Mouse (Mus musculus): Measurements from ENCODE around the gene Coro1c. TPM values are rescaled to one million over a fixed set of nuclear protein-coding genes. Genes with fewer than 3 reads are reported as not detected.

The Coro1c gene
- total and polyA plus RNA-seq, 3 experiments: 66.1 to 87.4 (median 69.9) TPM

- H3K27ac ChIP-seq (ENCODE audit: insufficient read depth, low read depth): no peak overlapping the region
These were observed 47.1 kb upstream of the Coro1c start for GRCm38 (mm10) chr5:113955691-113956090.

GRCm38 (mm10) chr5:113955281-113955680 lies 46.7 kb upstream of the Coro1c start:
- in situ Hi-C loops (cut with MboI; ENCODE audit: low pct_ligation_motif_present, low pct_unique_long_range_greater_than_20kb, low sequenced_read_pairs): loop anchor here (5.0 kb wide), 1 partner anchor 97 kb away; no protein-coding TSS in a partner anchor
- no peak for DNase-seq (ENCODE audit: extremely low read depth)
- dilution Hi-C loops (cut with MboI; ENCODE audit: extremely low pct_ligation_motif_present, extremely low pct_unique_long_range_greater_than_20kb, low sequenced_read_pairs): no loop called here
- H3K27ac ChIP-seq (ENCODE audit: insufficient read depth, low read depth): no peak overlapping the region
- no peak for TF ChIP-seq ELF1 (IDR thresholded peaks at IDR 0.05; ENCODE audit: low read depth, low read length)
- TF ChIP-seq MXI1 (IDR thresholded peaks at IDR 0.05; ENCODE audit: low read depth, low read length): no peak
- TF ChIP-seq SIN3A (IDR thresholded peaks at IDR 0.05; ENCODE audit: low read length): no peak
- TF ChIP-seq MAFK (IDR thresholded peaks at IDR 0.05; ENCODE audit: insufficient replicate concordance, low read length): no peak
- no peak for TF ChIP-seq MAZ (IDR thresholded peaks at IDR 0.05; ENCODE audit: low read depth, low read length)
- no peak for TF ChIP-seq HCFC1 (IDR thresholded peaks at IDR 0.05; ENCODE audit: low read depth, low read length)
- no peak for TF ChIP-seq JUN (IDR thresholded peaks at IDR 0.05; ENCODE audit: insufficient read depth, low read depth, low read length)
- no peak for TF ChIP-seq UBTF (IDR thresholded peaks at IDR 0.05; ENCODE audit: low read depth, low read length)
- no peak for TF ChIP-seq MEF2A (IDR thresholded peaks at IDR 0.05; ENCODE audit: borderline replicate concordance, low read depth, low read length)
- TF ChIP-seq CHD1 (IDR thresholded peaks at IDR 0.05; ENCODE audit: low read depth, low read length): no peak
- no peak for TF ChIP-seq NRF1 (IDR thresholded peaks at IDR 0.05; ENCODE audit: low read depth, low read length)
- no peak overlapping the region for H3K9ac ChIP-seq (ENCODE audit: insufficient read depth, low read depth)
- peaks cover 51 to 86% of the 10 kb centered on the region in 2 experiments for H3K36me3 ChIP-seq (replicated peaks in 1 of 2; ENCODE audit: control insufficient read depth in 1 of 2, insufficient read depth in 1 of 2, low read length in 1 of 2)
- H3K27me3 ChIP-seq (replicated peaks): no peaks in the 10 kb centered on the region
- H3K79me2 ChIP-seq (replicated peaks; ENCODE audit: control insufficient read depth, extremely low read depth, insufficient read depth, poor library complexity, severe bottlenecking): no peaks in the 10 kb centered on the region
- no peak overlapping the region for H3K4me3 ChIP-seq (replicated peaks in 1 of 3; ENCODE audit: low read depth in 2 of 3, low read length in 2 of 3, poor library complexity in 1 of 3)
- no peaks in the 10 kb centered on the region for H3K4me1 ChIP-seq (ENCODE audit: control insufficient read depth in 1 of 2, insufficient read depth in 2 of 2)
- no peaks in the 10 kb centered on the region for H3K9me3 ChIP-seq (replicated peaks; ENCODE audit: low read length)
- H3K4me2 ChIP-seq (ENCODE audit: insufficient read depth, low read depth, poor library complexity, severe bottlenecking): no peak overlapping the region

More at GRCm38 (mm10) chr5:113955691-113956090, 47.1 kb upstream of the Coro1c start:
- in situ Hi-C loops (cut with MboI; ENCODE audit: low pct_ligation_motif_present, low pct_unique_long_range_greater_than_20kb, low sequenced_read_pairs) (loop anchor here (5.0 kb wide), 1 partner anchor 97 kb away; no protein-coding TSS in a partner anchor), dilution Hi-C loops (cut with MboI; ENCODE audit: extremely low pct_ligation_motif_present, extremely low pct_unique_long_range_greater_than_20kb, low sequenced_read_pairs) (no loop called here)
- Histone ChIP-seq H3K4me2 (ENCODE audit: insufficient read depth, low read depth, poor library complexity, severe bottlenecking) (no peak overlapping the region), H3K79me2 (replicated peaks; ENCODE audit: control insufficient read depth, extremely low read depth, insufficient read depth, poor library complexity, severe bottlenecking) (no peaks in the 10 kb centered on the region), H3K9ac (ENCODE audit: insufficient read depth, low read depth) (no peak overlapping the region), H3K27me3 (replicated peaks) (no peaks in the 10 kb centered on the region), H3K4me1 (ENCODE audit: control insufficient read depth in 1 of 2, insufficient read depth in 2 of 2) (no peaks in the 10 kb centered on the region), H3K9me3 (replicated peaks; ENCODE audit: low read length) (no peaks in the 10 kb centered on the region), H3K4me3 (replicated peaks in 1 of 3; ENCODE audit: low read depth in 2 of 3, low read length in 2 of 3, poor library complexity in 1 of 3) (no peak overlapping the region), H3K36me3 (replicated peaks in 1 of 2; ENCODE audit: control insufficient read depth in 1 of 2, insufficient read depth in 1 of 2, low read length in 1 of 2) (peaks cover 47 to 86% of the 10 kb centered on the region in 2 experiments)
- no peak for DNase-seq (ENCODE audit: extremely low read depth)
- TF ChIP-seq UBTF (IDR thresholded peaks at IDR 0.05; ENCODE audit: low read depth, low read length) (no peak), NRF1 (IDR thresholded peaks at IDR 0.05; ENCODE audit: low read depth, low read length) (no peak), SMC3 (IDR thresholded peaks at IDR 0.05; ENCODE audit: low read depth, low read length) (no peak), IRF4 (IDR thresholded peaks at IDR 0.05; ENCODE audit: low read depth, low read length) (no peak), ZNF384 (IDR thresholded peaks at IDR 0.05; ENCODE audit: low read depth, low read length) (no peak), TCF12 (IDR thresholded peaks at IDR 0.05; ENCODE audit: low read depth, low read length) (no peak)

Data from CH12.LX (cell line).